Mouse (Mus musculus): Measurements from ENCODE around the gene Nup98. TPM values are rescaled to one million over a fixed set of nuclear protein-coding genes. Genes with fewer than 3 reads are reported as not detected.
A peak's percentile ranks its signal among the peaks of the same experiment; 100 is the strongest.

Gene Nup98
- total RNA-seq, 2 experiments from 2014 or later: 34.8 to 35.9 TPM

DNA sequence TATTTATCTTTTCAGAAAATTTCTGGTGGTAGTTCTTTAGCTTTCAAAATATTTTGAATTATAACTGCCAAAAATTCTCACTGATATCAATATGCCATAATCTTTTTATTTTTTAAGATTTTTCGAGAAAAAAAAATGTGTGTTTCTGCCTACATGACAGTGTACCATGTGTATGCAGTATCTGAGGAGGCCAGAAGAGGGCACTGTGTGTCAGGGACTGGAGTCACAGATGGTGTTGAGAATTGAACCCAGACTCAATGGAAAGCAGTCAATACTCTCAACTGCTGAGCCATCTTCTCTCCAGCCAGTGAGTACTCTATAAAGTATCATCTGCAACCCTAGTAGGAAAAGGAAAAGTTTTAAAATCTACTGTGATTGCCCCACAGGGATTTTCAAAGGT is 72.5 kb downstream of the Nup98 start:
- DNase-seq (ENCODE audit: low spot score in 2 of 2): peak in 1 of 2 experiments; percentile 36

GRCm38 (mm10) chr7:102132395-102132794 is 77.6 kb downstream of the Nup98 start:
- no peak for DNase-seq (ENCODE audit: low spot score in 2 of 2)

DNA sequence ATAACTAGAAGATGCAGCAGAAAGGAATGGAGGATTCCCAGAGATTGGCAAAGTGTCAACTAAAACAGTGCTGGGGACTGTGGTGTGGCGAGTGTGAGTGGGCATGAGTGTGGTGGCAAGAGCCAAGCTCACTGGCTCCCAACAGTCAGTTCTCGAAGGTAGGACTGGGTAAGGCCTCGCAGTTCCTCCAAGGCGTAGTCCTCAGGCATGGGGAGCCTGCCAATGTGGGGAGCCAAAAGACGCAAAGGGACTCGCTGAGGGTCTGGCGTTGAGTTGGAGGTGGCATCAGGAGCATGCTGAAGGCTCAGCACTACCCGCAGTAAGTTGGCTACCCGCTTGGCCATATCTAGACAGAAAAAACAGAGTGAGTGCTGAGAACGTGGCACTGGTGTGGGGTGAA is 89.7 kb downstream of the Nup98 start:
- DNase-seq (ENCODE audit: low spot score in 2 of 2): no peak

DNA sequence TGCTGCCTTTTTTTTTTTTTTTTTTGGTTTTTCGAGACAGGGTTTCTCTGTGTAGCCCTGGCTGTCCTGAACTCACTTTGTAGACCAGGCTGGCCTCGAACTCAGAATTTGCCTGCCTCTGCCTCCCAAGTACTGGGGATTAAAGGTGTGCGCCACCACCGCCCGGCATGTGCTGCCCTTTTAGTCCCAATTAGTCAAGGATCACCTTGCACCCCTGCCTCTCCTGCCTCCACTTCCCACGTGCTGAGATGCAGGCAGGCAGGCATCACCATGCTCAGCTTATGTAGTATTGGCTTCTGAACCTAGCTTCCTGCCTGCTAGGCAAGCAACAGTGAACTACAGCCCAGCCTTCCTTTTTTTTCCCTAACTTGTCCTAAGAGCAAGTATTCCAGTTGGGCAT is 92.6 kb downstream of the Nup98 start:
- DNase-seq (ENCODE audit: low spot score in 2 of 2): no peak

GRCm38 (mm10) chr7:102116579-102117331 is 93.2 kb downstream of the Nup98 start, which contains the start of gene Chrna10:
Gene Chrna10 (minus strand): TSS chr7:102116828.
- DNase-seq (ENCODE audit: low spot score in 2 of 2): no peak

GRCm38 (mm10) chr7:102113151-102113729 is 96.7 kb downstream of the Nup98 start:
- no peak for DNase-seq (ENCODE audit: low spot score in 2 of 2)

DNA sequence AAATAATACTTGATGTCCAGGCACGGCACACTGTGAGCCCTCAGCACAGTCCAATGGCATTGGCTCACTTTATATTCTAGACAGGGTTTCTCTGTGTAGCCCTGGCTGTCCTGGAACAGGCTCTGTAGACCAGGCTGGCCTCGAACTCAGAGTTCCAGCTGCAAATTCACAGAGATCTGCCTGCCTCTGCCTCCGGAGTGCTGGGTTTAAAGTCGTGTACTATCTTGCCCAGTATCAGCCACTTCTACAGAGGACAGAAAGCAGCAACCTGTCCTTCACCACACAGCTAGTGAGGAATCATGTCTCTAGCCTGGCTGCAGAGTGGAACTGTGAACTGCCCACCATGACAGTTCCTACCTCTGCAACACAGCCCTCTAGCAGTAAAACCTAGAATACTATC is 100.2 kb downstream of the Nup98 start:
- DNase-seq (ENCODE audit: low spot score in 2 of 2): no peak

- no peak for DNase-seq (ENCODE audit: low spot score in 2 of 2)
These were observed 100.8 kb downstream of the Nup98 start, which contains the start of gene Art5 for GRCm38 (mm10) chr7:102109171-102109570. Gene Art5 (minus strand): TSS chr7:102109489.

- no peak for DNase-seq (ENCODE audit: low spot score in 2 of 2)
These were observed 101.8 kb downstream of the Nup98 start for GRCm38 (mm10) chr7:102108206-102108605.

- no peak for DNase-seq (ENCODE audit: low spot score in 2 of 2)
These were observed 103.3 kb downstream of the Nup98 start for GRCm38 (mm10) chr7:102106700-102107141.

DNA sequence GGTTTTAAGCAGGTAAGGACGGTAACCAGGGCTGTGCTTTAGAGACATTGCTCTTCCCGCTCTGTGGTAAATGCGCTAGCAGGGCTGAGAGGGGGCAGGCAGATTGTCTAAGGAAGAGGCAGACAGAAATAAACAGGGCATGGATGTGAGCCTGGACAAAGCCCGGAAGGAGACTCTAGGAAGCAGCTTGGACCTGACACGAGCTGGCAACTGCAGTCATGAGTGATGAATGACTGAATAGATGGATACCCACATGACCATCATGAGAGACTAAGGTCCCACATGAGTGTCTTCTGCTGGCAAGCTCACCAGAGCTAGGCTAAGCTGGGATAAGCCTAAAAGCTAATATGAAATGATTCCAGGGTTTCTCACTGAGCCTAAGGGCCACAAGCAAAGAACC is 105.8 kb downstream of the Nup98 start:
- DNase-seq (ENCODE audit: low spot score in 2 of 2): no peak

- DNase-seq (ENCODE audit: low spot score in 2 of 2): no peak
These were observed 106.4 kb downstream of the Nup98 start for GRCm38 (mm10) chr7:102103555-102103954.

- no peak for DNase-seq (ENCODE audit: low spot score in 2 of 2)
These were observed 107.3 kb downstream of the Nup98 start for GRCm38 (mm10) chr7:102102696-102103095.

DNA sequence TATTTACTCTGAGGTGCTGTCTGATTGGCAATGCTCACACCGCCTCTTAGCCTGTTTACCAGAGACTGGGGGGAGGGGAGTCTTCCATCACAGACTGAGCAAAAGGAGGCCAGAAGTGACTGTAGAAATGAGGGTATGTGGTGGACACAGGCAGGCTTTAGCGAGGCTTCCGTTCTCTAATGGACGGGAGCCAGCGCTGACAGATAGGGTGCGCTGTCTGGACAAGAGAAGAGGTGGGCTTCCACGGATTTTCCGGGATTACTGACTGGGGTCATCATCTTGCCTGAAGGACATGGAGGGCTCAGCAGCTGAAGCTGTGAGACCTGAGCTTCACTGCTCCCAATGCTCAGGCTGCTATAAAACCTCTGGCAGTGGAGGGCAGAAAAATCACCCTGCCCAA is 107.7 kb downstream of the Nup98 start:
- DNase-seq (ENCODE audit: low spot score in 2 of 2): no peak

DNA sequence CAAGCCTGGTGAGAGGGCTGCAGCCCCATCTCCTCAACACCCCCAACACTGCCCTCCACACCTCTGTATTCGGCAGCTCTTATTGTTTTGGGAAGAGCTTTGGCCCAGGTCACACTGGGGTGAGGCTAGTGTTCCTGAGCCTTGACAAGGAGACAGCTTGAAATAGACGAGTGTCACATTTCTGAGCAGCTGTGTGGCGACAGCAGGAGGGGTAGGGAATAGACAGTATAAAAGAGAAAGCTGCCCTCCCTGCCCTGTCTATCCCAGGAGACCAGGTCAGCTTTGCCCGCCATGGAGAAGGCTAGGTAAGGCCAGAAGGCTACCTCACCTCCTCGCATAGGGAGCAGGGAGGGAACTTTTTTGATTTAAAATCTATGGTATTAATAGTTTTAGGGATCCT is 108.5 kb downstream of the Nup98 start, which contains the start of gene Art1:
Art1 (plus strand) TSS at position 257 of the 400 bp plus-strand sequence.
- no peak for DNase-seq (ENCODE audit: low spot score in 2 of 2)

DNA sequence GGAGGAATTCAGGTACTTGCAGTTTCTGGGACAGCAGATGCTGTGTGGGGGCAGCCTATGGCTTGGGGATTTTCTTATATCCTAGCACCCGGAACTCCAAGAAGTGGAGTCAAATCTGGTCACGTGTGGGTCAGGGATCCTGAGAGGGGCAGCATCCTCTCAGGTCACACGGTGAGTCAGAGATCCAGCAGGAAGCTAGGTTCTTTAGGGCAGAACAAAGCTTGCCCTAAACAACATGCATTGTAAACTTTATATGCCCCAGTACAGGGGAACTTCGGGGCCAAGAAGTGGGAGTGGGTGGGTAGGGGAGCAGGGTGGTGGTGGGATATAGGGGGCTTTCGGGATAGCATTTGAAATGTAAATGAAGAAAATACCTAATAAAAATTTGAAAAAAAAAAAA is 109.1 kb downstream of the Nup98 start:
- no peak for DNase-seq (ENCODE audit: low spot score in 2 of 2)

GRCm38 (mm10) chr7:102099760-102100661 is 110.0 kb downstream of the Nup98 start:
- DNase-seq (ENCODE audit: low spot score in 2 of 2): no peak

GRCm38 (mm10) chr7:102087336-102087735 is 122.6 kb downstream of the Nup98 start:
- DNase-seq (ENCODE audit: low spot score in 2 of 2): no peak

DNA sequence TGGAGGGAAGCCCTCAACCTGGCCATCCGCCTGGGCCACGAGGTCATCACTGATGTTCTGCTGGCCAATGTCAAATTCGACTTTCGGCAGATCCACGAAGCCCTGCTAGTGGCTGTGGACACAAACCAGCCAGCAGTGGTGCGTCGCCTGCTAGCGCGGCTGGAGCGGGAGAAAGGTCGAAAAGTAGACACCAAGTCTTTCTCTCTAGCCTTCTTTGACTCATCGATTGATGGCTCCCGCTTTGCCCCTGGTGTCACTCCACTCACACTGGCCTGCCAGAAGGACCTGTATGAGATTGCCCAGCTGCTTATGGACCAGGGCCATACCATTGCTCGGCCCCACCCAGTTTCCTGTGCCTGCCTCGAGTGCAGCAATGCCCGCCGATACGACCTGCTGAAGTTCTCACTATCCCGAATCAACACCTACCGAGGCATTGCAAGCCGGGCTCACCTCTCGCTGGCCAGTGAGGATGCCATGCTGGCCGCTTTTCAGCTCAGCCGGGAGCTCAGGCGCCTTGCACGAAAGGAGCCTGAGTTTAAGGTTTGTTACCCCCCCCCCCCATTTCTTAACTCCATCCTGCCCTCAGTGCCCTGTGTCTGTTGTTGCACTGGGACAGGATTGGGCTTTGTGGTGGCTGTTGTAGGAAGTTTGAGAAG is 125.8 kb downstream of the Nup98 start:
- no peak for DNase-seq (ENCODE audit: low spot score in 2 of 2)

- DNase-seq (ENCODE audit: low spot score in 2 of 2): no peak
These were observed 127.2 kb downstream of the Nup98 start, which contains the start of gene Trpc2 for GRCm38 (mm10) chr7:102082816-102083215. Gene Trpc2 (plus strand): TSS chr7:102083116.

- DNase-seq (ENCODE audit: low spot score in 2 of 2): no peak
These were observed 128.2 kb downstream of the Nup98 start for GRCm38 (mm10) chr7:102081784-102082183.

All from layer of hippocampus, postnatal 14 days (tissue).